Mouse (Mus musculus) heart, postnatal 0 days (tissue): ENCODE results near the gene Fam126a.

Experiments
- CTCF ChIP-seq: IDR thresholded peaks from 2 replicates; pipeline ENCODE4 v1.5.1; 2016; ENCODE audit warnings: antibody characterized with exemption, control low read depth, low read depth
- EP300 ChIP-seq: IDR thresholded peaks from 2 replicates; pipeline ENCODE4 v1.6.1; 2016; ENCODE audit warnings: antibody characterized with exemption, low read depth

- TF ChIP-seq EP300 (no peak), CTCF (no peak)
These were observed 157.9 kb downstream of the Fam126a start for GRCm38 (mm10) chr5:23872586-23872985.
